Comparison of ENCODE assay signal across 15 mouse cellular contexts in the genomic region with DNA sequence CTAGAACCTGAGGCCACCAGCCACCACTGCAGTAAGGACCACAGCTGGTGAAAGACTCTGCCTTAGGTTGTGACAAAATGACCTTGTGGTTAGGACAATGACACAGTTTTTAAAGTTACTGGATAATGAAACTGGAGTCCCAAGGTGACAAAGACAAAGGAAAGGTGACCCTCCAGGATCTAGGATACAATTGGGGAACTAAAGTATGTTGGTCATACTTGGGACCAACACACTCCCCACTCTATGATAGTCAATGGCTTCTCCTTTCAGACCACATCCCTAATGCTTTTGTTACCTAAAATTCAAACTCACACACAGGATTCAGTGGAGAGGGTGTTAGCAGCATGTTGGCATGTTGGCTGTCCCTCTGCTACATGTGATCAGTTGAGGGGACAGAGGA.
"Had no signal": no experiment of that assay in that cellular context is flagged by ENCODE, and none has a peak within 500 bp of the region (broad histone marks: within the 10 kb centered on the region; RNA-seq: fewer than 3 reads in every experiment).

No protein-coding gene starts in this region.

- H3K4me3 ChIP-seq: left cerebral cortex, adult 2 months; limb, embryonic 15.5 days; midbrain, embryonic 13.5 days; neural tube, embryonic 12.5 days had no signal

- H3K9ac ChIP-seq: limb, embryonic 15.5 days; liver, embryonic 14.5 days; lung, embryonic 14.5 days; midbrain, embryonic 13.5 days; neural tube, embryonic 12.5 days had no signal

- DNase-seq: kidney, adult 8-10 months; kidney, postnatal 25 days; lung, embryonic 14.5 days; lung, postnatal 10 days; lung, postnatal 4 days; retina, postnatal 1 day; right cerebral cortex, postnatal 14 days; thymus, adult 18-20 months; thymus, postnatal 25 days had no signal

- H3K4me1 ChIP-seq: limb, embryonic 15.5 days; midbrain, embryonic 13.5 days; neural tube, embryonic 12.5 days had no signal

- H3K27me3 ChIP-seq: limb, embryonic 15.5 days; midbrain, embryonic 13.5 days; neural tube, embryonic 12.5 days had no signal

- H3K9me3 ChIP-seq: limb, embryonic 15.5 days; midbrain, embryonic 13.5 days; neural tube, embryonic 12.5 days had no signal

- H3K36me3 ChIP-seq: limb, embryonic 15.5 days; midbrain, embryonic 13.5 days; neural tube, embryonic 12.5 days had no signal

- ATAC-seq: intestine, postnatal 0 days; midbrain, embryonic 13.5 days had no signal

- H3K4me2 ChIP-seq: limb, embryonic 15.5 days; lung, embryonic 14.5 days; midbrain, embryonic 13.5 days; neural tube, embryonic 12.5 days had no signal

- H3K27ac ChIP-seq: left cerebral cortex, adult 2 months; limb, embryonic 15.5 days; liver, embryonic 14.5 days; midbrain, embryonic 13.5 days; neural tube, embryonic 12.5 days had no signal
